Mouse (Mus musculus): ENCODE measurements at regions not wholly inside any gene's neighbourhood (a gene's known extent, or its start where the extent isn't known, plus 50 kb on each side); places are given as distances from the start of the nearest gene placed in this dataset.

DNA sequence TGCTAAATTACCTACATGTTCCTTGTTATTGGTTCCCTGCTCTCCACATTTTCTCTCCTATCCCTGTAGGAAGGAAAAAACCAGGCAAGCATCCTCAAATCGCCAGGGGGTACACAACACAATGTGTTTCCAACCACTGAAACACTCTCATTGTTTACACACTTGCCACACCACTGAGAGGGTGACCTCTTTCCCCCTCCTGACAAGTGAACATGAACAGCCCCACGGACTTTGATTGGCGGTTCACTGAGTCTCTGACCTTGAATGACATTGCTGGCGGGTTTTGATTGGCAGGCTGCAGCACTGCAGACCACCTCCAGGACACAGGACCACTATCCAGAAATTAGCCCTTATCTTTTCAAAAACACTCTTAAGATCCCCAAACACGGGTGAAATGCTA, 211.7 kb upstream of the Onecut1 start:
- no peak for DNase-seq (ENCODE audit: low spot score in 2 of 2)

DNA sequence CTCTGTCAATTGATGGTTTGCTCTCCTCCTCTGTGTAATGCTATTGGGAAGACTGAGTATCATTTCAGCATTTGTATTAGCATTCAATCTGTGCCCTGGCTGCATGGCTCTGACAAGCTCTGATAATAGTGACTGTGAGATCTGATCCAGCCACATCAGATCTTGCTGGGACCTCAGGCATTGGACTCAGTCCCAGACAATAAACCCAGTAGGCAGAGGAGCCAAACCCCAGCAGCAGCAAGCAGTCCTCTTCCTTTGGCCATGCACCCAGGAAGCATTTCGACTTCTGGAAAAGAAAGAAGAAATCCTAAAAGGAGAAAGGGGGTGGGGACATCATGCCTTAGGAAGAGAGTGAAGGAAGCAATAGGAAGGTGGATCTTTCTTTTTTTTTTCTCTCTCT, 205.8 kb upstream of the Onecut1 start:
- no peak for DNase-seq (ENCODE audit: low spot score in 2 of 2)

DNA sequence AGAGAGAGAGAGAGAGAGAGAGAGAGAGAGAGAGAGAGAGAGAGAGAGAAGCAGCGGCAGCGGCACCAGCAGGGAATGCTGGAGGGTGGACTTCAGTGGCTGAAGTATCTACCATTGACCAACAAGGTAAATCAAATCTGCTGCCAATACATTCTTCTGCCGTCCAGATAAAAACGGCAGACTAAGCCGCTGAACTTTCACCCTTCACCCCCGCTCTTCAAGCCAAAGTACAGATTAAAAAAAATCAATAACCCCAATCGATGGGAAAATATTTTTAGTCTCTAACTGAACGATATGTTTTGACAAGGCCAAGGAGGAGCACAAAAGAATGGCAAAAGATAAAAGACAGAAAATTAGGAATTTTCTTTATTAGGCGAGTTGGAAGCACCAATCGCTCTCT, 205.3 kb upstream of the Onecut1 start:
- DNase-seq (ENCODE audit: low spot score in 2 of 2) = no peak

DNA sequence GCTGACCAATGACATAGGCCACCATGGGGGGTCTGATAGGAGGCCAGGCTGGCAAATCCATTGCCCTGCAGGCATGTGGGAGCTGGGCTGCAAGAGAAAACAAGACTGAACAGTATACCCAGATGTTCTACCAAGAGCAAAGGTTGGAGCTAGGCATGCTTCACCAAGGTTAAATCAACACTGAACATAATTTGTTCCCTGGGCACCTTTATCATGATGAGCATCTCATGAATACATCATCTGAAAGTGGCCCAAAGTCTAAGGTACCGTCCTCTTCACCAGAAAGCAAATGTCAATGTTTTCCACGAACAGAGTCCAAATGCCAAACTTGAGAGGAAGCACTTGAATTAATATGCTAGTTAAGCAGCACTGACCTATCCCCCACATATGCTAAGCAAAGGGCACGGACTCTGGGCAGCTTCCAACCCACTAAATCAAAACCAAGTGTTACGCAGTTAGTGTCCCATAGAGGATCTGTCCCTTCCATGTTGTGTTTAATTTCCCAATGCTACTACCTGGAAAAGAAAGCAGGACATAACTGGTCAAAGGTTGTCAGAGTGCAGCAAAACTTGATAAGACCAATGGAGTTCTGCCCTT, 190.3 kb upstream of the Onecut1 start:
- DNase-seq (ENCODE audit: low spot score in 2 of 2) = no peak

DNA sequence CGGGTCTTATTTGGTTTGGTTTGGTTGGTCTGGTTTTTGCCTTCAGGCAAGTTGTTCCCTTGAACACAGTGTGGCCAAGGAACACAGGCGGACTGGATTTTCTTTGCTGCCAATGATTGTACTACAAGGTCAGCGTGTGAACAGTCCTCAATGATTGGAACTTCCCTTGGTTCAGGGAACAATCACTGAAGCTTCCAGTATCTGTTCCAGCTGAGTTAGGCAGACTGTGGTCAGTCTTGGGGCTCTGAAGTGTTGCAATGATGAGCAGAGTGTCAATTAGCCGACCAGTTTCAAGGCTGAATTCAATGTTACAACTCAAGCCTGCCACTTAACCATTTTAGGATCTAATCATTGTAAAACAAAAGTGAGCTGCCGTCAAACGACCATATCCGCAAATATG, 189.5 kb upstream of the Onecut1 start:
- DNase-seq (ENCODE audit: low spot score in 2 of 2) = no peak

DNA sequence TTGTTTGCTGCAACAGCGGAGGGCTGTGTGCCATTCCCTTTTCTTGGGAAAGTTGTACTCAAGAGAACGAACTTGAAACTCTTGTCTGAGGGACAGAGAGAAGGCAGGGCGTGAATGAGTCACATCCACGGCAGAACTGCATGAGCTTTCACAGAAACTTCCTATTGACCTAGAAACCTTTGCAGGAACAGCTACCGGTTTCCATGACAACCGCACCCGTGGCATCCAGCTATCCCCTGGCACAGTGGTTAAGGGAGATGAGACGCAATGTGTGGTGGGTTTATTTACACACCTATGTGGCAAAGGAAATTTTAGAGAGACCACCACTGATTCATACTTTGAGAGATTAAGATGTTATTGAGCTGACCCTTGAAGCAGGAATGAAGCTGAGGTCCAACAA, 163.5 kb upstream of the Onecut1 start:
- no peak for DNase-seq (ENCODE audit: low spot score in 2 of 2)

DNA sequence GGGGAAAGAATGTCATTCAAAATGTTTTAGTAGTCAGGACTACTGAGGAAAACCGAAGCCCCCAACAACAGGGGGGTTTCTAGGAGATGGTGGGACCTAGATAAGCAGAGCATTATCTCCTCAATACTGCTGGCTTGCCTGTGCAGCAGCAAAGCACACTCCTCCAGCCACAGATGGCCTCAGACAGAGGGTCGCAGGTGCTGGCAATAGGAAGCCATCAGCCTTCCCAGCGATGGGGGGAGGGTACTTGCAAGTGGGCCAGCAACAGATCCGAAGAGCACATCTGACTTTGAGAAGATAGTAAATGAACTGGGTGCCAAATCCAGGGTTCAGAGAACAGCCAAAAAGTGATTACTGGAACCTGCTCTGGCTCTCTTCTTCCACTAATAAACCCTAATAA, 156.0 kb upstream of the Onecut1 start:
- no peak for DNase-seq (ENCODE audit: low spot score in 2 of 2)

DNA sequence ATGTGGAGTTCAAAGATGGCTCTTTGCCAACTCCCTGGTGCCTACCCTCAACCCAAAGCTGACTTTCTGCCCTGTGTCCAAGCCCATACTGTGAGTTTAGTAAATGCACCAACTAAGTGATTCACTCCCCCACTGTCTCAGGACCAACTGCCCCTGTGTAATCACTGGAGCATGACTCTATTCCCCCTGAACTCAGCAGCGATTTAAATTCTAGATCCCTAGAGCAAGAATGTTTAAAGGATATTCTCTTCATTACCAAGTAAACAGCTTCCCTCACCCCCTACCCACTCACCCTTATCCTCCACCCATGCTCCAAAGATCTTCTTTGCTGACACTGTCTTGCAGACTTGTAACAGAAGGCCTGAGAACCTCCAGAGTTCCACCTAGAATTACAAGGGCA, 154.1 kb upstream of the Onecut1 start:
- no peak for DNase-seq (ENCODE audit: low spot score in 2 of 2)

DNA sequence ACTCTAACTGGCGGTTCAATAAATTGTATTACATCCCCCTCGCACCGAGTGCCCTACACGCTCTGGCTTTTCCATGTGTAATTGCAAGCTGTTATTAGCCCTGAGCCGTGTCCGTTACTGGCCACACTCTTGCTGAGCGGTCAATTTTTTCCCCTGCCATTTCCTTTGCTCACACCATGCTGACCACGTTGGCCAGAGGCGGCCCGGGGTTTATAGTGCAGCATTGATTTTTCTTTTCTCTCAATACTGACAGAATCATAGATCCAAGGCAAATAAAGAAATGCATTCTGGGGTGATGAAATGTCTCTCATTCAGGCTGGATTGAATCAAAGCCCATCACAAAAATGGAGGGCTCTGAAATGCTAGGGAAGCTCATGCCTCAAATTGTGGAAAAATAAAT, 150.0 kb upstream of the Onecut1 start:
- no peak for DNase-seq (ENCODE audit: low spot score in 2 of 2)

DNA sequence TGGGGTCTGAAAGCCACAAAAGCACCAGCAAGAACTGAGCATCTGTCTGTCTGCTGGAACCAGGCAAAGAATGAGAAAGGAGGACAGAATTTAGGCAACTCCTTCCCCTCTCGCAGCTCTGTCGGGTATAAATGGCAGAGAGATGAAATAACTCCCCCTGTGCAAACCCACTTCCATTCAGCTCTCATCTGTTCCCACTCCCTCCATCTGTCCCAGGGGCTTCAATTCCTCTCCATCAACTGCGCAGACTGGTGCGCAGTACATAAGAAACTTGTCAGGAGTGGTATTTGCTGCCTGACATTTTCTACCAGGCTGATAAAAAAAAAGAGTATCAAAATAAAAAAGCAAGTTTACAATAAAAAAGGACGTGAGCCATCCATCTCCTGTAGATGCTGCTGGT, 129.3 kb upstream of the Onecut1 start:
- DNase-seq (ENCODE audit: low spot score in 2 of 2) = no peak

DNA sequence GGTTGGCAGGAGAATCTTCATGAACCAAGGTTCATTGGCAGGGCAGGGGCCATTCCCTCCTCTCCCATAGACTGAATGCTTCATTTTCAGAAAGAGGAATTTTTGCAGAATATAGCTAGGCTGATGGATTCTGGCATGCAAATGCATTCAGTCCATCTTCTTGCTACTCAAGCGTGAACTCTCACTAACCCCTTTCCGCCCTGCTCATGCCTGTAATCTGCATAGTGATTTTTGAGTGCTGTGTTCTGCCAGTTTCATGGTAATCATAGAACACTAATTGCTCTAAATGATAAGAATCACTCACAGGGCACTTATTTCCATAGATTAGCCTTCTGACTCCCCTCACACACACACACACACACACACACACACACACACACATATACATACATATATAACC, 119.8 kb upstream of the Onecut1 start:
- no peak for DNase-seq (ENCODE audit: low spot score in 2 of 2)

DNA sequence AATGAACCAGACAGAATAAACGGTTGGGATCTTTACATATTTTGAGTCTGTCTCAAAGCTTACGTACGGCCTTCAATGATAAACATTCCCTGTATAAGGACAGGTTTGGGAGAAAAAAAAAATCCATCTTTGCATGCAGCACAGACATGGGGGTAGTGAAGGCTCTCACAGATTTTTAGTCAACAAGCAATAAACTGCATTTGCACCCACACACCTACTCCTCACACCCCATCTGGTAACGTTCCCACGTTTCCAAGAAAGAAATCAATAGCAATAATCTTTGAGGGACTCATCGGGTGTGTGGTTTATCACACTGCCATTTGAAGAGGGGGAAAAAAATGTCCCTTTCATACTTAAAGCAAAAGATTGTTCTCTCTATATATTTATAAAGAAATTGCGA, 113.8 kb upstream of the Onecut1 start:
- no peak for DNase-seq (ENCODE audit: low spot score in 2 of 2)

DNA sequence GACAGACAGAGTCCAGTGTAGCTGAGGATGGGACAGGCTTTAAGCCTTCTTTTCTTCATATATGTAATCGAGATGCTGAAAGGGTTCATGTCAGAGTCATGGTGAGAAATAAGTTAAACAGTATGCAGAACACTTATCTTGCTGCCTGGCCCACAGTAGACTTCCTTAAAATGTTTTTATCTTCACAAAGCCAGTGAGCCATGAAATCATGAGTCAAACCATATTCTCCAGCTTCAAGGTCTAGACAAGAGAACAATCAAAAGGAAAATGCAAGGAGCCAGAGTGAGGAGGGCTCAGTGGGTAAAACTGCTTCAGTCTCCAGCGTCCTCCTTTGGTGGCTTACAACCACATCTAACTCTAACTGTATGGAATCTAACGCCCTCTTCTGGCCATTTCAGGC, 103.7 kb upstream of the Onecut1 start:
- DNase-seq (ENCODE audit: low spot score in 2 of 2) = no peak

DNA sequence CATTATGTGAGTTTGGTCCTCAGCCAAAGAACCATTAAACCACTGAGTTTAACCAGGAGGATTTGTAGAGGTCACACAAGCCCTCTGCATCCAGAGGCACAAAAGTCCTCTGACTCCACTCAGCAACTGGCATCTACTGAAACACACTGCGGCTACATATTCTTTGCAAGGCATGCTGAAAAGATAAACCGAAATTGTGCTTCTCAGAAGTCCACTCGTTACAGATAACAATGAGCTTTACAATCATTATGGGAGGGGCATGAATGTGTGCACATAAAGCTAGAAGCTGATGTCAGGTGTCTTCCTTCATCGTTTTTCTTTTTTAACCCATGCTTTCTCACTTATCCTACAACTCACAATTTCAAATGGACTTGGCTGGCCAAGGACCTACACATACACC, 102.8 kb upstream of the Onecut1 start:
- DNase-seq (ENCODE audit: low spot score in 2 of 2) = no peak

DNA sequence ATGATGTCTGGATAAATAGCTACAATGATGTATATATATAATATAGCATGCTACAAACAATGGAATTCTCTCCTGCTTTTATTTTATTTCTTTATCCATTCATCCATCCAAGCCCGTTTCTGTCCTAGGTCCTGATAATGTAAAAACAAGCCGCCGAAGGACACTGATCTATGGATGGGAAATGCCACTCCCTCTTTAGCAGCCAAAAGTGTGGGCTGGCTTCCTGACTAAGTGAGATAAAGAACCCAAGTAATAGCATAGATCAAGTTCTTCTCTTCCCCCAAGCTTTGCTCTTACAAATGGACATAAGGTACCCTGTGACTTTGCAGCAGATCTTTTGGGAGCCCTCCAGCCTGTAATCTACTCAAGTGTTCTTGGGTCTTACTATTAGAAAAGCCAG, 81.3 kb upstream of the Onecut1 start:
- no peak for DNase-seq (ENCODE audit: low spot score in 2 of 2)

DNA sequence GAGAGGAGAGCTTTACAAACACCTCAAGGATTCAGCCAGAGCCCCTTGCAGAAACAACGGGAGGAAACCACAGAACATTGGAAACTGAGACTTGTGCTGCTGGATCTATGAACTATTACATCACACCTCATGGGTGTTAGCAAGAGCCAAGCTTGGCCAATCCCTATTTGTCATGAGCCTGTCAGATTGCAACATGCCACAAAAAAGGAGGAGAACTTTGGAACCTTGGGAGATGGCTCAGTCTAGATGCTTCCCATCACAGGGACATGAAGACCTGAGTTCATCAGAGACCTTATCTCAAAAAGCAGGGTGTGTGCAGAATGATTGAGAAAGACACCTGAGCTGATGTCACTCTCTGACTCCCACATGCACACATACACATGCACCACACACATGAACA, 68.3 kb upstream of the Onecut1 start:
- DNase-seq (ENCODE audit: low spot score in 2 of 2) = no peak

DNA sequence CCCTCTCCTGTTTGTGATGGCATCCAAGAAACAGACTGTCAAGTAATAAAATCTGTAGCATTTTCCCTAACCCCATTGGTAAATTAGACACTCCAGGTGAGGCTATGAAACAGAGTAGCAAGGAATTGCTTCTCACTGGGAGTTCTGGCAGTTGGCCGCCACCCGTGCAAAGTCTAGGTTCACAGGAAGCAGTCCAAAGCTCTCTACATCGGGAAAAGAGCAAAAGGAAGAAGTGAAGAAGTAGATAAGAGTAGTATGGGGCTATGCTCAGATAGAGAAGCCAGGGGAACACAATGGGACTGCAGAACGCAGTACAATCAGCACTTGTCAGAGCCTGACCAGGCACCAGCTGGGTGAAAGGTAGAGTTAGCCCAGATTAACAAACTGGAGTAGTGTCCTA, 65.7 kb upstream of the Onecut1 start:
- no peak for DNase-seq (ENCODE audit: low spot score in 2 of 2)

DNA sequence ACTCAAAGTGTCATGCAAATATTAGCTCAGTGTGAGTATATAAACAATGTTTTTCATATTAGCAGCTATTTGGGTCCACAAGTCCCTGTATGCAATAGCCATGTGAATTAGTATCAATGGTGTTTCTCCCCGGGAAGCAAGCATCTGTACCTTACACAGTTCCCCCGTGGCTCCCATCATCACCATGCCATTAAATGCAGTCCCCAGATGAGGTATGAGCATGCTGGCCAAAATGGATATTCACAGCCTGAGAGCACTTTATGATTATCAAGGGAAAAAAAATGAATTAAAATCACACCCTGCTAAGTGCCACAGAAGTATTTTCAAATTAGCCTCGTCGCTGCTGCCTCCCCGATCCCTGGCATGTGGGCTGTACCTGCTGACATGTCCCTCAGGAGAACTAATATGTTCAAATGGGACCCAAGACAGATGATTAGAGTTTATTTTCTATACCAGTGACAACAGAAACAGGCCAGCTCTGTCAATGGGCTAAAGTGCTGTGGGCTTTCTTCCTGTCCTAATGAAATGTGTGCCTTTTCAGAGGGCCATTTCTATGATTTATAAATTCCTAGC, 64.4 kb upstream of the Onecut1 start:
- DNase-seq (ENCODE audit: low spot score in 2 of 2) = no peak

DNA sequence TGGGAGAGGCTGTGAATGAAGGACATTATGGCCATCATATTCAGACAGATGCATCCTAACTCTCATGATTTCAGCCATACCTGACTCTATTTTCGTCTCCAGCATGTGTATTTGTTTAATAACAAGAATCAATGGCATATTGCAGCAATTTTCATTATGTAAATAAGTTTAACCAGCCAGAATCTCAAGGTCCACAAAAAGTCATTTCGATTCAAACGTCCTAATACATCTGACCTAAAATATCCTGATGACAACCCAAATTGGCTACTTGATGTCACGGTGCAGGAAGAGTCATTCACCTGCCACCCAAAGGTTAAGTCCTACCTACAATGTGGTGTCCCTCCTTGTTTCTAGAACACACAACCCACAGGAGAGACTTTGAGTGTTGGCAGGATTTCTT, 60.6 kb upstream of the Onecut1 start:
- DNase-seq (ENCODE audit: low spot score in 2 of 2) = no peak

DNA sequence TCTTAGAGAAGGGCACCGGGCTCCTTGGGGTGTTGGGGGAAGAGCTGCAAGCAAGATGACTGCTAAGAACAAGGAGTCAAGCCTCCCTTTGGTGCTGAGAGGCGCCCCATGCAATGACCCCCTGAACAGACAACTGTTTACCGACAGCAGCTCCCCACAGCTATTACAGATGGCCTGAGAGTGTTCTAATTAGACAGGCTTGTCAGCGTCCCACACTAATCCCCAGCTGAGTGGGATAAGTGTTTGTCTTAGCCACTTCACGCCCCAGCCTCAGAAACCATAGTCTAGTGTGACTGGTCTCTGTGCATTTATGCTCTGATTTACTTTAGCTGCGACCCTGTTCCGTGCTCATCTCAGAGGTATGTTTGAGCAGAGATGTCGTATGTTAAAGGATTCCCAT, 50.3 kb upstream of the Onecut1 start:
- DNase-seq (ENCODE audit: low spot score in 2 of 2) = no peak

Measured in spleen, postnatal 10 days (tissue).